Mouse (Mus musculus): ENCODE measurements at regions not wholly inside any gene's neighbourhood (a gene's known extent, or its start where the extent isn't known, plus 50 kb on each side); places are given as distances from the start of the nearest gene placed in this dataset.

- no peak overlapping the region for H3K4me2 ChIP-seq (ENCODE audit: low read depth)
- ATAC-seq = no peak
- TF ChIP-seq CTCF (IDR thresholded peaks at IDR 0.05; ENCODE audit: low read depth) = no peak
- 87% methylated on average over 3 of the region's 3 CpGs for WGBS
- H3K36me3 ChIP-seq (ENCODE audit: insufficient read depth) = no peaks in the 10 kb centered on the region
- H3K27me3 ChIP-seq (ENCODE audit: insufficient read depth, low read length) = no peaks in the 10 kb centered on the region
- no peak overlapping the region for H3K27ac ChIP-seq (ENCODE audit: low read depth, low read length)
- H3K4me3 ChIP-seq (ENCODE audit: low read depth, low read length) = no peak overlapping the region
- H3K4me1 ChIP-seq (ENCODE audit: insufficient read depth) = 0 out of 2 replicates have a peak, but pooled peaks cover 7% of the 10 kb centered on the region
- no peak overlapping the region for H3K9ac ChIP-seq
- DNase-seq = no peak
- no peaks in the 10 kb centered on the region for H3K9me3 ChIP-seq (ENCODE audit: low read length)
These were observed 119.9 kb upstream of the Ppp1r26 start for GRCm38 (mm10) chr2:28326682-28327081.

GRCm38 (mm10) chr2:28329130-28329529 is 117.5 kb upstream of the Ppp1r26 start:
- H3K27me3 ChIP-seq (ENCODE audit: insufficient read depth, low read length) = no peaks in the 10 kb centered on the region
- WGBS = 79% methylated on average over 5 of the region's 5 CpGs
- H3K9ac ChIP-seq = no peak overlapping the region
- ATAC-seq (no peak), DNase-seq (no peak)
- no peaks in the 10 kb centered on the region for H3K36me3 ChIP-seq (ENCODE audit: insufficient read depth)
- H3K4me1 ChIP-seq (ENCODE audit: insufficient read depth) = 0 out of 2 replicates have a peak, but pooled peaks cover 7% of the 10 kb centered on the region
- no peak overlapping the region for H3K4me2 ChIP-seq (ENCODE audit: low read depth)
- H3K27ac ChIP-seq (ENCODE audit: low read depth, low read length) = no peak overlapping the region
- no peak overlapping the region for H3K4me3 ChIP-seq (ENCODE audit: low read depth, low read length)
- no peak for TF ChIP-seq CTCF (IDR thresholded peaks at IDR 0.05; ENCODE audit: low read depth)
- no peaks in the 10 kb centered on the region for H3K9me3 ChIP-seq (ENCODE audit: low read length)

- ATAC-seq = peak; percentile 87
These were observed 111.3 kb upstream of the Ppp1r26 start for GRCm38 (mm10) chr2:28335141-28335789.

GRCm38 (mm10) chr2:28335810-28336209 is 110.8 kb upstream of the Ppp1r26 start:
- H3K4me2 ChIP-seq (ENCODE audit: low read depth) = no peak overlapping the region

More at GRCm38 (mm10) chr2:28335141-28335789, 111.3 kb upstream of the Ppp1r26 start:
- Histone ChIP-seq H3K9me3 (ENCODE audit: low read length) (no peaks in the 10 kb centered on the region), H3K9ac (no peak overlapping the region), H3K36me3 (ENCODE audit: insufficient read depth) (no peaks in the 10 kb centered on the region), H3K4me2 (ENCODE audit: low read depth) (0 out of 2 replicates have a peak overlapping the region, but pooled peaks have one; percentile 5), H3K4me3 (ENCODE audit: low read depth, low read length) (no peak overlapping the region), H3K27ac (ENCODE audit: low read depth, low read length) (peak overlapping the region; percentile 6; the same call in 1 of the 2 replicates), H3K27me3 (ENCODE audit: insufficient read depth, low read length) (no peaks in the 10 kb centered on the region), H3K4me1 (ENCODE audit: insufficient read depth) (peaks cover 12% of the 10 kb centered on the region; the same call in 1 of the 2 replicates)
- peak; percentile 73 for DNase-seq
- TF ChIP-seq CTCF (IDR thresholded peaks at IDR 0.05; ENCODE audit: low read depth) = no peak
- 35% methylated on average over 9 of the region's 9 CpGs for WGBS

GRCm38 (mm10) chr2:28336349-28337309 is 110.0 kb upstream of the Ppp1r26 start:
- H3K36me3 ChIP-seq (ENCODE audit: insufficient read depth) = no peaks in the 10 kb centered on the region
- peak; percentile 37 for DNase-seq
- ATAC-seq = peak; percentile 66

More at GRCm38 (mm10) chr2:28335810-28336209, 110.8 kb upstream of the Ppp1r26 start:
- Histone ChIP-seq H3K4me1 (ENCODE audit: insufficient read depth) (peaks cover 12% of the 10 kb centered on the region; the same call in 1 of the 2 replicates), H3K27ac (ENCODE audit: low read depth, low read length) (peak overlapping the region; percentile 6; the same call in 1 of the 2 replicates), H3K27me3 (ENCODE audit: insufficient read depth, low read length) (no peaks in the 10 kb centered on the region), H3K9ac (no peak overlapping the region), H3K4me3 (ENCODE audit: low read depth, low read length) (no peak overlapping the region), H3K9me3 (ENCODE audit: low read length) (no peaks in the 10 kb centered on the region), H3K36me3 (ENCODE audit: insufficient read depth) (no peaks in the 10 kb centered on the region)
- DNase-seq (no peak), ATAC-seq (peak; percentile 10)
- TF ChIP-seq CTCF (IDR thresholded peaks at IDR 0.05; ENCODE audit: low read depth) = no peak
- WGBS = 47% methylated on average over 3 of the region's 3 CpGs

GRCm38 (mm10) chr2:28337561-28337960 is 109.0 kb upstream of the Ppp1r26 start:
- H3K36me3 ChIP-seq (ENCODE audit: insufficient read depth) = no peaks in the 10 kb centered on the region
- peaks cover 12% of the 10 kb centered on the region; the same call in 1 of the 2 replicates for H3K4me1 ChIP-seq (ENCODE audit: insufficient read depth)
- no peaks in the 10 kb centered on the region for H3K9me3 ChIP-seq (ENCODE audit: low read length)
- DNase-seq (no peak), ATAC-seq (no peak)
- no peak overlapping the region for H3K9ac ChIP-seq
- H3K27ac ChIP-seq (ENCODE audit: low read depth, low read length) = no peak overlapping the region
- no peak overlapping the region for H3K4me2 ChIP-seq (ENCODE audit: low read depth)
- no peaks in the 10 kb centered on the region for H3K27me3 ChIP-seq (ENCODE audit: insufficient read depth, low read length)
- no peak overlapping the region for H3K4me3 ChIP-seq (ENCODE audit: low read depth, low read length)
- no peak for TF ChIP-seq CTCF (IDR thresholded peaks at IDR 0.05; ENCODE audit: low read depth)
- 92% methylated on average over 5 of the region's 5 CpGs for WGBS

More at GRCm38 (mm10) chr2:28336349-28337309, 110.0 kb upstream of the Ppp1r26 start:
- WGBS = 38% methylated on average over 17 of the region's 17 CpGs
- H3K27me3 ChIP-seq (ENCODE audit: insufficient read depth, low read length) = no peaks in the 10 kb centered on the region
- H3K9ac ChIP-seq = no peak overlapping the region
- peaks cover 12% of the 10 kb centered on the region; the same call in 1 of the 2 replicates for H3K4me1 ChIP-seq (ENCODE audit: insufficient read depth)
- no peaks in the 10 kb centered on the region for H3K9me3 ChIP-seq (ENCODE audit: low read length)
- no peak overlapping the region for H3K4me3 ChIP-seq (ENCODE audit: low read depth, low read length)
- H3K27ac ChIP-seq (ENCODE audit: low read depth, low read length) = no peak overlapping the region
- no peak for TF ChIP-seq CTCF (IDR thresholded peaks at IDR 0.05; ENCODE audit: low read depth)
- H3K4me2 ChIP-seq (ENCODE audit: low read depth) = no peak overlapping the region

Data from forebrain, postnatal 0 days (tissue).